Mouse (Mus musculus): Measurements from ENCODE around the gene Dhx38. TPM values are rescaled to one million over a fixed set of nuclear protein-coding genes. Genes with fewer than 3 reads are reported as not detected.

The Dhx38 gene
- polyA plus RNA-seq (2015; fragmentation: Nextera tagmentation; extraction: Ambion mirVana), result 23.9 and 25.3 TPM in 2 replicates

DNA sequence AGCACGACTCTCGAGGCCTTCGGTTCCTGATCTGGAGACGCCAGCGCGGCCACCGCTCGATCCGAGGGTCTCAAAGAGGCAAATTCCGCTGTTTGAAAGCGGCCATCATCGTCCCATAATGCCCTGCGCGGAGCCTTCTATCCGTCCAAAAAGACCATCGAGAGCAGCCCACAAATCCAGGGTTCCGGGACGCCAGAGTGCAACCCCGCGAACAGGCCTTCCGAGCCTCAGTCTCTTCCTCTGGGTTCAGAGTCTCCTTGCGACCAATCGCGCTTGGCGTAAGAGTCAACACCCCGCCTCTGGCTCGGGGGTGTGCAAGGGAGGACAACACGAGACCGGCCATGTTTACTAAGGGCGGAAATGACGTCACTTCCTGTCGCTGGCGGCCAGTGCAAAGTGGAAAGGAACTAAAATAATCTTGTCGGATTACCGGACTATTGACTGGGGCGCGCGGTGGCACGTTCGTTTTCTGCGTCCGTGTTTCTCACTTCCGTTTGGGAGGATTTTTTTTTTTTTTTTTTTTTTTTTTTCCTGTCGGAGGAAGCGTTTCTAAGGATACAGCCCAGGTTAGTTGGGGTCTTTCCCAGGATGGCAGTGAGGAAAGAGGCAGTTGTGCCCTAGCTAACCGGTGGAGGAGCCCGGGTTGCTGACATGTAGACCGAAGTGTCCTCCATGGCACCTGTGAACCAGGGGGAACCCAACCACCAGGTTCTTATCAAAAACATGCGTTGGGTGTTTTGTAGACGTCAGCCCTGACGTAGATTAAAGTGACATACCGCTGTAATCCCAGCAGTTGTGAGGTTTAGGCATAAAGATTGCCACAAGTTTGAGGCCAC is at the start of gene Dhx38, which contains the start of gene Txnl4b:
Gene Dhx38 (minus strand): TSS at position 364 of the 836 bp plus-strand sequence.
Gene Txnl4b (plus strand): TSS at position 395 of the 836 bp plus-strand sequence.
- Histone ChIP-seq H3K4me1 (replicated peaks; ENCODE audit: control insufficient read depth, insufficient read depth, low read length) (peaks cover 17% of the 10 kb centered on the region), H3K9me3 (ENCODE audit: control insufficient read depth, low read length) (no peaks in the 10 kb centered on the region), H3K36me3 (ENCODE audit: control insufficient read depth, insufficient read depth, low read length) (peaks cover 18% of the 10 kb centered on the region), H3K27me3 (ENCODE audit: control insufficient read depth, insufficient read depth, low read depth, low read length) (no peaks in the 10 kb centered on the region), H3K4me3 (ENCODE audit: low read length) (peak within 1 kb of the TSS; percentile 81), H3K27ac (ENCODE audit: low read length) (peak within 1 kb of the TSS; percentile 89), H3K4me2 (ENCODE audit: low read depth, low read length) (peak within 1 kb of the TSS; percentile 93), H3K9ac (ENCODE audit: low read length) (peak within 1 kb of the TSS; percentile 87)
- WGBS, result under 1% methylated on average over 52 of the region's 52 CpGs
- ATAC-seq (ENCODE audit: low read depth), result peak; percentile 100

DNA sequence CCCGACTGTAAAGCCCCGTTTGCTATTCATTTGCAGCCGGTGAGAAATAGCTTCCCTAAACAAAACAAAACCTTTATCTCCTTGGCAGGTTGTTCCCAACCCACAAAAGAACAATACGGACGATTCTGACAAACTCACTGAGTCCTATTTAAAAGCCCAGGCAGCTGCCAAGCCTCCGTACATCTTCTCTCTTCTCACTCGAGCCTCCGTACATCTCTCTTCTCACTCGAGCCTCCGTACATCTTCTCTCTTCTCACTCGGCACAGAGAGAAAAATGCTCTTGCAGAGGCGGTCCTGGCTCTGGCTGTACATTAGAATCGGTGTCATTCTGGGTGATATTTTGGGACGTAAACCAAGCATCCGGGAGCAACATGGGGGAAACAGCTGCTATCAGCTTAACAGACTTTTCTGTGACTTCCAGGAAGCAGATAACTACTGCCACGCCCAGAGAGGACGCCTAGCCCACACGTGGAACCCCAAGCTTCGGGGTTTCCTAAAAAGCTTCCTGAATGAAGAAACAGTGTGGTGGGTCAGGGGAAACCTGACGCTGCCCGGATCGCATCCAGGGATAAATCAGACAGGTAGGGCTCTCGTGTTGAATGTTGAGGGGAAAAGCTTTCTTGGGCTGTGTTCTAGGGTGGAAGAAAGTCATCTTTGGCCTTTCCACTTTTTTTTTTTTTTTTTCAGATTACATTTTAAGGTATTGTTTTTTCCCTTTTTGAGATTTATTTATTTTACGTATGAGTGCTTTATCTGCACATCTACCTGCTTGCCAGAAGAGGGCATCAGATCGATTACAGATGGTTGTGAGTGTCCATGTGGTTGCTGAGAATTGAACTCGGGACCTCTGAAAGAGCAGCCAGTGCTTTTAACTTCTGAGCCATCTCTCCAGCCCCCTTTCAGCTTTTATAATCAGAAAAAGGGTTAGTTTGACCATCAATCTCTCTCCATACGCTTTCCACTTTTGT is 48.9 kb upstream of the Dhx38 start, which contains the start of gene Pkd1l3:
Gene Pkd1l3 (plus strand): TSS at position 275 of the 968 bp plus-strand sequence.
- Histone ChIP-seq H3K27ac (ENCODE audit: low read length) (no peak within 1 kb of the TSS), H3K36me3 (ENCODE audit: control insufficient read depth, insufficient read depth, low read length) (no peaks in the 10 kb centered on the region), H3K4me3 (ENCODE audit: low read length) (no peak within 1 kb of the TSS), H3K9ac (ENCODE audit: low read length) (no peak within 1 kb of the TSS), H3K4me2 (ENCODE audit: low read depth, low read length) (peak within 1 kb of the TSS; percentile 6; the same call in 1 of the 2 replicates), H3K9me3 (ENCODE audit: control insufficient read depth, low read length) (0 out of 2 replicates have a peak, but pooled peaks cover 2% of the 10 kb centered on the region), H3K27me3 (ENCODE audit: control insufficient read depth, insufficient read depth, low read depth, low read length) (no peaks in the 10 kb centered on the region), H3K4me1 (replicated peaks; ENCODE audit: control insufficient read depth, insufficient read depth, low read length) (no peaks in the 10 kb centered on the region)
- WGBS, result 50% methylated on average over 27 of the region's 27 CpGs
- no peak for ATAC-seq (ENCODE audit: low read depth)

DNA sequence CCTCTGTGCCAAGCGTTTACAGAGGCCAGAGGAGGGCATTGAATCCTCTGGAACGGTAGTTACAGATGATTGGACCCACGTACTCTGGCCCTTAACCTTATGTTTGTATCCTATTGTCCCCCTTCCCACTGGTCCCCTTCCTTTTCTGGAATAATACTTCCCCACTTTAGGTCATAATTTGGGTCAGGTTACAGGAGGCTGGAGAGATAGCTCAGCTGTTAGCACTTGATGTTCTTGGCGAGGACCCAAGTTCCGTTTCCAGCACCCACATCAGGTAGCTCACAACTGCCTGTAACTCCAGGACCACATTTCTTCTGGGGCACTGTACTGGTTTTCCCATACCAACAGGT is 43.5 kb upstream of the Dhx38 start:
- H3K27me3 ChIP-seq (ENCODE audit: control insufficient read depth, insufficient read depth, low read depth, low read length), result no peaks in the 10 kb centered on the region
- H3K4me2 ChIP-seq (ENCODE audit: low read depth, low read length), result peak overlapping the region; percentile 96
- WGBS, result 10% methylated on average over 5 of the region's 5 CpGs
- ATAC-seq (ENCODE audit: low read depth), result no peak
- peak overlapping the region; percentile 97 for H3K27ac ChIP-seq (ENCODE audit: low read length)
- H3K4me3 ChIP-seq (ENCODE audit: low read length), result peak overlapping the region; percentile 75
- peak overlapping the region; percentile 79 for H3K9ac ChIP-seq (ENCODE audit: low read length)
- peaks cover 11% of the 10 kb centered on the region for H3K4me1 ChIP-seq (replicated peaks; ENCODE audit: control insufficient read depth, insufficient read depth, low read length)
- H3K36me3 ChIP-seq (ENCODE audit: control insufficient read depth, insufficient read depth, low read length), result 0 out of 2 replicates have a peak, but pooled peaks cover 3% of the 10 kb centered on the region
- no peaks in the 10 kb centered on the region for H3K9me3 ChIP-seq (ENCODE audit: control insufficient read depth, low read length)

DNA sequence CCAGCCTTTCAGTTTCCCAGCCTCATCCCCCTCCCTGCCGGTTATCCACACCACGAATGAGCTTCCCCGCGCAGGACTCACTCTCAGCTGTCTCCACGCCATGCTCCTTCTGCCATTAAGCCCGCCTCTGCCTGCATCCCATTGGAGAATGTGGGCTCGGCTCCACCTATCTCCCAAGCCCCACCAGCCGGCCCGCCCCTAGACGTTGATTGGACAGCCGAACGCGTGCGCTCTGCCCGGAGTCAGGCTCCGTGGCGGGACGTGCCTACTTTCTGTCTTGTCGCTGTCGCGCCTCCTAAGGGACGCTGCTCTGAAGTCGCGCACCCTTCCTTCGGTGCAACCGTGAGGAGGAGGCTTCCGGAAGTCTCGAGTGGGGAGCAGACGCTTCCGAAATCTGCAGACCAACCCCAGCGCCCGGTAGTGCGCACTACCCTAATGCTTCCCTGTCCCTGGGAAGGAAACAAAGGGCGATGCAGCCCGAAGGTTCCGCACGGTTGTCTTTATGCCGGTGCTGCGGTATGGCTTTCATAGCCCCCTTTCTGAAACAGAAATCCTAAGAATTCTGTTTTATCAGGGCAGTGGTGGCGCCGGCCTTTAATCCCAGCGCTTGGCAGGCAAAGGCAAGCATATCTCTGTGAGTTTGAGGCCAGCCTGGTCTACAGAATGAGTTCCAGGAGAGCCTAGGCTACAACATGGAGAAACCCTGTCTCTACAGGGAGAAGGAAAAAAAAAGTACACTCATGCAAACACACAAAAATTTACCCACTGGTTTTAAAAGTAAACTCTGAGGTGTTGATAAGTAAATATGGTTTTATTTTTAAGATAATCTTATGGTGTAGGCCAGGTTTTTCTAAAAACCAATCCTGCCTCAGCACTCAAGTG is 42.9 kb upstream of the Dhx38 start, which contains the start of gene Dhodh:
Gene Dhodh (minus strand): TSS at position 403 of the 882 bp plus-strand sequence.
- under 1% methylated on average over 42 of the region's 42 CpGs for WGBS
- H3K4me2 ChIP-seq (ENCODE audit: low read depth, low read length), result peak within 1 kb of the TSS; percentile 96
- H3K4me3 ChIP-seq (ENCODE audit: low read length), result peak within 1 kb of the TSS; percentile 75
- H3K27me3 ChIP-seq (ENCODE audit: control insufficient read depth, insufficient read depth, low read depth, low read length), result no peaks in the 10 kb centered on the region
- peak within 1 kb of the TSS; percentile 97 for H3K27ac ChIP-seq (ENCODE audit: low read length)
- peak; percentile 99 for ATAC-seq (ENCODE audit: low read depth)
- H3K4me1 ChIP-seq (replicated peaks; ENCODE audit: control insufficient read depth, insufficient read depth, low read length), result peaks cover 11% of the 10 kb centered on the region
- peak within 1 kb of the TSS; percentile 79 for H3K9ac ChIP-seq (ENCODE audit: low read length)
- 0 out of 2 replicates have a peak, but pooled peaks cover 5% of the 10 kb centered on the region for H3K36me3 ChIP-seq (ENCODE audit: control insufficient read depth, insufficient read depth, low read length)
- no peaks in the 10 kb centered on the region for H3K9me3 ChIP-seq (ENCODE audit: control insufficient read depth, low read length)

DNA sequence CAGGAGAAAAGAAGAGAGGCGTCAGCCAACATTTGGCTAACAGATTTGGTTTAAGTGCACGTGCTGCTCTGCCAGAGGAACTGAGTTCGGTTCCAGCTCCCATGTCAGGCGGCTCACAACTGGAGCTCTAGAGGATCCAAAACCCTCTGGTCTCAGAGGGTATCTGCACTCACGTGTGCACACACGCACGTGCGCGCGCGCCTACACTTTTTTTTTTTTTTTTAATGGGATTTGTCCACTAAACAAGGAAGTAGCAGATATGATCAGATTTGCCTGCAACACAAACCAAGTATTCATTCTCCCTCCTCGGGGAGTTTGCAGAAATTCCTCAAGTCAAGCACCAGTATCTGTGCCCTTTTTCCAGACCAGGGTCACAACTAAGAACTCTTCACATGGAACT is 42.0 kb upstream of the Dhx38 start:
- H3K4me2 ChIP-seq (ENCODE audit: low read depth, low read length), result peak overlapping the region; percentile 96
- ATAC-seq (ENCODE audit: low read depth), result no peak
- WGBS, result 4% methylated on average over 12 of the region's 12 CpGs

DNA sequence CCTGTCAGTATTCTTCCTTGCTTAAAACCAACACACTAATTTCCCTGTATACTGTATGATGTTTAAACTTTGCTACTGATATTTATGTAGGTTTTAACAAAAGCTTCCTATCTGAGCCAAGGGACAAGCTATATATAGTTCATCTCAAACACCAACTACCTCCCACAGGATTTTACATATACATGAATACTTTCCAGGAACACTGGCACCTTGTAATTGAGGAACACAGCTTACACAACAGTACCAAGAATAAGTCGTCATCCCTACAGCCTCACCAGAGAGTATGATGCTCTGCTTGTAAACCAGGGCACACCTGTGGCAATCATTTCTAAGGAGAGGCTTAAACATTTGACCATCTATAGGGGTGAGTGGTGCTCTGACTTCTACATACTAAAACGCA is 41.1 kb upstream of the Dhx38 start:
- ATAC-seq (ENCODE audit: low read depth), result no peak
- H3K4me1 ChIP-seq (replicated peaks; ENCODE audit: control insufficient read depth, insufficient read depth, low read length), result peaks cover 11% of the 10 kb centered on the region
- H3K4me3 ChIP-seq (ENCODE audit: low read length), result no peak overlapping the region
- H3K4me2 ChIP-seq (ENCODE audit: low read depth, low read length), result no peak overlapping the region
- no peaks in the 10 kb centered on the region for H3K9me3 ChIP-seq (ENCODE audit: control insufficient read depth, low read length)
- H3K27ac ChIP-seq (ENCODE audit: low read length), result no peak overlapping the region
- H3K9ac ChIP-seq (ENCODE audit: low read length), result no peak overlapping the region
- 63% methylated on average over 2 of the region's 2 CpGs for WGBS
- H3K36me3 ChIP-seq (ENCODE audit: control insufficient read depth, insufficient read depth, low read length), result 0 out of 2 replicates have a peak, but pooled peaks cover 5% of the 10 kb centered on the region
- no peaks in the 10 kb centered on the region for H3K27me3 ChIP-seq (ENCODE audit: control insufficient read depth, insufficient read depth, low read depth, low read length)

More for the DNA sequence above, 42.0 kb upstream of the Dhx38 start:
- Histone ChIP-seq H3K36me3 (ENCODE audit: control insufficient read depth, insufficient read depth, low read length) (0 out of 2 replicates have a peak, but pooled peaks cover 5% of the 10 kb centered on the region), H3K27ac (ENCODE audit: low read length) (peak overlapping the region; percentile 97), H3K4me1 (replicated peaks; ENCODE audit: control insufficient read depth, insufficient read depth, low read length) (peaks cover 11% of the 10 kb centered on the region), H3K9ac (ENCODE audit: low read length) (peak overlapping the region; percentile 79), H3K27me3 (ENCODE audit: control insufficient read depth, insufficient read depth, low read depth, low read length) (no peaks in the 10 kb centered on the region), H3K4me3 (ENCODE audit: low read length) (peak overlapping the region; percentile 75), H3K9me3 (ENCODE audit: control insufficient read depth, low read length) (no peaks in the 10 kb centered on the region)

DNA sequence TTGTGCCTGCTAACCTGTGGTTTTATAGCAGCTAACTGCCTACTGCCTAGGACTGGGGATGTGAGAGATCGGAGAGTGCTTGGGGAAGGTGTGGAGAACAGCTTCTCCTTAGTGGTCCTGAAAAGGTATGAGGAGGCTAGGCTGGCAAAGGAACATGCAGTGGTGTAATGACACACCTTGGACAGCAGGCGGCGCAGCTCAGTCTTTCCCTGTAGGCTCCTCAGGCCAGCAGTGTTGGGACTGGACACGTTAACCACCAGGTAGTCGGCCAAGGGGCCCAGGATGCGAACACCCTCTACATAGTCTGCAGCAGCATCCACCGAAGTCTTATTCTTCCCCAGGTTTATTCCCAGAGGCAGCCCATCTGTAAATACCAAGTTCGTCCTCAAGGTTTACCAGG is 30.2 kb upstream of the Dhx38 start:
- WGBS, result 46% methylated on average over 8 of the region's 8 CpGs
- Histone ChIP-seq H3K36me3 (ENCODE audit: control insufficient read depth, insufficient read depth, low read length) (peaks cover 7% of the 10 kb centered on the region; the same call in 1 of the 2 replicates), H3K27me3 (ENCODE audit: control insufficient read depth, insufficient read depth, low read depth, low read length) (no peaks in the 10 kb centered on the region), H3K9me3 (ENCODE audit: control insufficient read depth, low read length) (no peaks in the 10 kb centered on the region), H3K9ac (ENCODE audit: low read length) (no peak overlapping the region), H3K4me1 (replicated peaks; ENCODE audit: control insufficient read depth, insufficient read depth, low read length) (no peaks in the 10 kb centered on the region), H3K4me2 (ENCODE audit: low read depth, low read length) (no peak overlapping the region), H3K27ac (ENCODE audit: low read length) (no peak overlapping the region), H3K4me3 (ENCODE audit: low read length) (no peak overlapping the region)
- ATAC-seq (ENCODE audit: low read depth), result no peak

DNA sequence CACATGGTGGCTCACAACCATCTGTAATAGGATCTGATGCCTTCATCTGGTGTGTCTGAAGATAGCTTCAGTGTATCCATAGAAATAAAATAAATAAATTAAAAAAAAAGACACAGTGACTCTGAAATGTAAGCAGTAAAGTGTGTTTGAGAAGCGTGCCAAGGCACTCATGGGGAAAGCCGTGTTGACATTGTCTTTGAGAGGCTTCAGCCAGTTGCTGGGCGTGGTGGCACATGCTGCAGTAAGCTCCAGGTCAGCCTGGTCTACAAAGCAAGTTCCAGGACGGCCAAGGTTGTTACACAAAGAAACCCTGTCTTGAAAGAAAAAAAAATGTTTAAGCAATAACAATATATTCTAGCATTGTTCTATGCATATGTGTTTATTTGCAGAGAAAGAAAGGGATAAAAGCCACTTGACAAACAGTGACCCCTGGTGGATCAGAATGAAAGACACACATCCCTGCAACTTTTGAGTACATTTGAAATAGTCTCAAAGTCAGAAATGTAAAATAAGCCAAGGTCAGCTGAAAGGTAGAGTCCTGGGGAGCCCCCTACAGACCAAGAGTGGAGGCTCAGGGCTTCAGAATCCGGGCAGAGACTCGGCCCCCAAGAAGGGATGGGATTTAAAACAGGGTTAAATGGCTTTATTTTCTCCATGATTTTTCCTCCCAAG is 27.6 kb upstream of the Dhx38 start:
- H3K27ac ChIP-seq (ENCODE audit: low read length), result peak overlapping the region; percentile 10; the same call in 1 of the 2 replicates
- H3K36me3 ChIP-seq (ENCODE audit: control insufficient read depth, insufficient read depth, low read length), result peaks cover 4% of the 10 kb centered on the region; the same call in 1 of the 2 replicates

More for the DNA sequence above, 27.6 kb upstream of the Dhx38 start:
- Histone ChIP-seq H3K4me1 (replicated peaks; ENCODE audit: control insufficient read depth, insufficient read depth, low read length) (no peaks in the 10 kb centered on the region), H3K4me2 (ENCODE audit: low read depth, low read length) (no peak overlapping the region), H3K4me3 (ENCODE audit: low read length) (no peak overlapping the region), H3K27me3 (ENCODE audit: control insufficient read depth, insufficient read depth, low read depth, low read length) (no peaks in the 10 kb centered on the region), H3K9me3 (ENCODE audit: control insufficient read depth, low read length) (no peaks in the 10 kb centered on the region), H3K9ac (ENCODE audit: low read length) (no peak overlapping the region)
- ATAC-seq (ENCODE audit: low read depth), result peak; percentile 41; the same call in 1 of the 2 replicates
- 45% methylated on average over 6 of the region's 6 CpGs for WGBS

Data from lung, embryonic 16.5 days (tissue).